Mouse (Mus musculus) myocyte (in vitro differentiated cells): ENCODE measurements around the gene Hist1h4n. TPM values are rescaled to one million over a fixed set of nuclear protein-coding genes. Genes with fewer than 3 reads are reported as not detected.
"Not testable (repeated sequence)": the region's sequence is repeated elsewhere in the genome, so short reads cannot be mapped to it uniquely, and the experiment has no call there.

Source experiments
- H3K27me3 ChIP-seq: one replicate; pipeline ENCODE4 v1.6.1; 2011; ENCODE audit not compliant: control insufficient read depth, insufficient read depth, insufficient read length
- H3K36me3 ChIP-seq: one replicate; pipeline ENCODE4 v1.6.1; 2011; ENCODE audit not compliant: control insufficient read depth, insufficient read depth
- H3K4me2 ChIP-seq: one replicate; pipeline ENCODE4 v1.6.1; 2011; ENCODE audit warnings: low read depth, control low read depth
- H3K4me3 ChIP-seq: one replicate; pipeline ENCODE4 v1.5.1; 2011; ENCODE audit warnings: mild to moderate bottlenecking, control low read depth, moderate library complexity
- H3K79me2 ChIP-seq: one replicate; pipeline ENCODE4 v1.6.1; 2011; ENCODE audit not compliant: control insufficient read depth, insufficient read depth
- H3ac ChIP-seq: one replicate; pipeline ENCODE4 v1.6.1; 2011; ENCODE audit not compliant: control insufficient read depth, insufficient read length
- POLR2A ChIP-seq: IDR thresholded peaks from one replicate; pipeline ENCODE4 v1.6.1; 2011; ENCODE audit warnings: low read depth, mild to moderate bottlenecking, control low read depth, moderate library complexity; ENCODE audit not compliant: insufficient read length
- POLR2AphosphoS2 ChIP-seq: IDR thresholded peaks from one replicate; pipeline ENCODE4 v1.6.1; 2011; ENCODE audit warnings: low read depth, control low read depth; ENCODE audit not compliant: insufficient read length
- SRF ChIP-seq: IDR thresholded peaks from one replicate; pipeline ENCODE4 v1.6.1; 2011; ENCODE audit warnings: low read depth; ENCODE audit not compliant: control insufficient read depth, insufficient read length
- polyA plus RNA-seq: library from polyadenylated mRNA; unstranded; fragments of >200 nt; fragmentation: generic; extraction: Trizol; gene quantifications from one replicate; pipeline ENCODE4 v1.2.1, GENCODE M21; 2012; ENCODE audit warnings: missing spikeins

The Hist1h4n gene
- polyA plus RNA-seq, 1 experiment, result 19.7 TPM

- not testable (repeated sequence) for H3K79me2 ChIP-seq, H3K36me3 ChIP-seq, H3ac ChIP-seq, H3K27me3 ChIP-seq
- Histone ChIP-seq H3K4me2 (peak overlapping the region; percentile 72), H3K4me3 (peak overlapping the region; percentile 18)
- TF ChIP-seq POLR2AphosphoS2 (peak; percentile 93), SRF (peak; percentile 85), POLR2A (peak; percentile 85)
Observed at GRCm38 (mm10) chr13:21782361-21783254, 49.4 kb downstream of the Hist1h4n start.

Other genes starting within 250 kb of the Hist1h4n start
- not detected for gene Olfr1362, start 218.2 kb downstream of the Hist1h4n start, polyA plus RNA-seq
- gene Olfr11, start 189.7 kb downstream of the Hist1h4n start, polyA plus RNA-seq, result not detected
- not detected for gene Olfr1361, start 168.8 kb downstream of the Hist1h4n start, polyA plus RNA-seq
- not detected for gene Olfr1360, start 154.8 kb downstream of the Hist1h4n start, polyA plus RNA-seq
- gene Olfr1359, start 134.1 kb downstream of the Hist1h4n start, polyA plus RNA-seq, result not detected
- gene Hist1h2bl, start 116.1 kb downstream of the Hist1h4n start, polyA plus RNA-seq, result 2.7 TPM
- 6.4 TPM for gene Hist1h2ai, start 115.8 kb downstream of the Hist1h4n start, polyA plus RNA-seq
- gene Hist1h3h, start 114.5 kb downstream of the Hist1h4n start, polyA plus RNA-seq, result 9.0 TPM
- gene Hist1h2bm, start 110.2 kb downstream of the Hist1h4n start, polyA plus RNA-seq, result 1.3 TPM
- 1.3 TPM for gene Hist1h4j, start 97.1 kb downstream of the Hist1h4n start, polyA plus RNA-seq
- gene Hist1h4k, start 81.7 kb downstream of the Hist1h4n start, polyA plus RNA-seq, result 6.3 TPM
- 2.3 TPM for gene Hist1h2ak, start 78.4 kb downstream of the Hist1h4n start, polyA plus RNA-seq
- 1.8 TPM for gene Hist1h2bn, start 78.1 kb downstream of the Hist1h4n start, polyA plus RNA-seq
- gene Hist1h1b, start 51.6 kb downstream of the Hist1h4n start, polyA plus RNA-seq, result 1.7 TPM
- 10.6 TPM for gene Hist1h3i, start 48.8 kb downstream of the Hist1h4n start, polyA plus RNA-seq
- 6.8 TPM for gene Hist1h2an, start 45.0 kb downstream of the Hist1h4n start, polyA plus RNA-seq
- gene Hist1h2bp, start 44.7 kb downstream of the Hist1h4n start, polyA plus RNA-seq, result 0.89 TPM
- gene Hist1h2bq, start 22.0 kb downstream of the Hist1h4n start, polyA plus RNA-seq, result 72.0 TPM
- not detected for gene Hist1h2ao, start 21.7 kb downstream of the Hist1h4n start, polyA plus RNA-seq
- gene Hist1h4m, start 20.4 kb downstream of the Hist1h4n start, polyA plus RNA-seq, result not detected
- gene Hist1h2ap, start 1.3 kb upstream of the Hist1h4n start, polyA plus RNA-seq, result 730 TPM
- gene Hist1h2br, start 1.5 kb upstream of the Hist1h4n start, polyA plus RNA-seq, result 71.7 TPM
- gene Zfp184, start 112.9 kb upstream of the Hist1h4n start, polyA plus RNA-seq, result 0.89 TPM
- not detected for gene Pom121l2, start 149.0 kb upstream of the Hist1h4n start, polyA plus RNA-seq
- gene Prss16, start 177.5 kb upstream of the Hist1h4n start, polyA plus RNA-seq, result 0.34 TPM
- gene Hist1h2ah, start 203.4 kb upstream of the Hist1h4n start, polyA plus RNA-seq, result 2.2 TPM
- gene Hist1h2bk, start 203.7 kb upstream of the Hist1h4n start, polyA plus RNA-seq, result 8.2 TPM
- gene Hist1h4i, start 209.2 kb upstream of the Hist1h4n start, polyA plus RNA-seq, result 31.0 TPM
- 4.1 TPM for gene Hist1h2ag, start 210.7 kb upstream of the Hist1h4n start, polyA plus RNA-seq
- gene Hist1h2bj, start 211.0 kb upstream of the Hist1h4n start, polyA plus RNA-seq, result 3.4 TPM